Mouse (Mus musculus) kidney, adult 10 weeks (tissue): ENCODE measurements around the gene Lclat1. TPM values are rescaled to one million over a fixed set of nuclear protein-coding genes. Genes with fewer than 3 reads are reported as not detected.

Experiments
- polyA plus RNA-seq: library from polyadenylated mRNA; stranded (reverse); fragments of 350-450 nt; fragmentation: Illumina TruSeq; extraction: RNeasy Lipid Tissue Mini Kit (QIAGEN cat#74804); gene quantifications from one replicate; pipeline ENCODE4 v1.2.3, GENCODE M21; 2014; ENCODE audit warnings: low read depth, low replicate concordance

Gene Lclat1
- polyA plus RNA-seq = 63.2 TPM

GRCm38 (mm10) chr17:73107158-73108157, at the start of gene Lclat1:
Lclat1 (plus strand) TSS chr17:73107985.

Other genes with a start within 250 kb of the Lclat1 start
- 23.2 TPM for gene Lbh, start 189.7 kb upstream of the Lclat1 start, polyA plus RNA-seq